Mouse (Mus musculus): ENCODE results near the gene Mdga1.

- TF ChIP-seq GATA1 (IDR thresholded peaks at IDR 0.05; ENCODE audit: low read length) (no peak), TAL1 (IDR thresholded peaks at IDR 0.05; ENCODE audit: low read length) (no peak)
Measured at GRCm38 (mm10) chr17:29823439-29824207, 146.3 kb downstream of the Mdga1 start.

Measured in erythroblast, embryonic 14.5 days (primary cell).